Mouse (Mus musculus) spleen, adult 2 months (tissue): ENCODE measurements at regions not wholly inside any gene's neighbourhood (a gene's known extent, or its start where the extent isn't known, plus 50 kb on each side); places are given as distances from the start of the nearest gene placed in this dataset.

Experiments used
- DNase-seq, 2 experiments: peaks; one replicate each; pipeline versions ENCODE4 v3.0.0 to v3.0.0-alpha.2; 2012 to 2021; ENCODE audit warnings: low spot score in 2 of 2, low read depth in 1 of 2
- H3K27ac ChIP-seq: fragments of 200-500 bp; 2 replicates; pipeline ENCODE4 v1.5.1; 2012; ENCODE audit warnings: low read length, inconsistent platforms; ENCODE audit not compliant: insufficient read depth
- H3K27me3 ChIP-seq: fragments of 200-500 bp; 2 replicates; pipeline ENCODE4 v1.6.1; 2012; ENCODE audit warnings: mild to moderate bottlenecking, moderate library complexity, low read length, inconsistent platforms; ENCODE audit not compliant: control insufficient read depth, insufficient read depth
- H3K36me3 ChIP-seq: fragments of 200-500 bp; 2 replicates; pipeline ENCODE4 v1.6.1; 2012; ENCODE audit warnings: mild to moderate bottlenecking, low read length, inconsistent platforms; ENCODE audit not compliant: control insufficient read depth, insufficient read depth
- H3K4me1 ChIP-seq: fragments of 200-500 bp; 2 replicates; pipeline ENCODE4 v1.6.1; 2011; ENCODE audit warnings: inconsistent platforms; ENCODE audit not compliant: control insufficient read depth, insufficient read depth, insufficient read length
- H3K4me3 ChIP-seq: fragments of 200-500 bp; 2 replicates; pipeline ENCODE4 v1.5.1; 2011; ENCODE audit warnings: mild to moderate bottlenecking, inconsistent platforms; ENCODE audit not compliant: insufficient read depth, insufficient read length; ENCODE audit errors: extremely low read depth
- CTCF ChIP-seq: fragments of 200-500 bp; IDR thresholded peaks from 2 replicates; pipeline ENCODE4 v1.5.1; 2011; ENCODE audit warnings: mild to moderate bottlenecking, inconsistent platforms; ENCODE audit not compliant: insufficient read depth, insufficient read length, insufficient replicate concordance; ENCODE audit errors: extremely low read depth
- POLR2A ChIP-seq: fragments of 200-500 bp; IDR thresholded peaks from 2 replicates; pipeline ENCODE4 v1.6.1; 2011; ENCODE audit warnings: low read depth, low read length, inconsistent platforms
- WGBS: fragments of 180-500 bp; shearing (Covaris S2); methylation state at CpG from one replicate; pipeline ENCODE4 v1.1.7; 2018; 5-methylcytosine and 5-hydroxymethylcytosine counted together

GRCm38 (mm10) chr4:56304275-56304674 lies 435.6 kb upstream of the Gm26657 start:
- TF ChIP-seq POLR2A (no peak), CTCF (no peak)
- 16% methylated on average over 2 of the region's 2 CpGs for WGBS
- no peaks in the 10 kb centered on the region for H3K4me1 ChIP-seq
- no peaks in the 10 kb centered on the region for H3K36me3 ChIP-seq
- no peak for DNase-seq
- no peak overlapping the region for H3K27ac ChIP-seq
- no peak overlapping the region for H3K4me3 ChIP-seq
- no peaks in the 10 kb centered on the region for H3K27me3 ChIP-seq

GRCm38 (mm10) chr4:56287980-56288379 lies 451.9 kb upstream of the Gm26657 start:
- TF ChIP-seq CTCF (no peak), POLR2A (no peak)
- H3K4me1 ChIP-seq: no peaks in the 10 kb centered on the region
- H3K27me3 ChIP-seq: no peaks in the 10 kb centered on the region
- H3K27ac ChIP-seq: no peak overlapping the region
- H3K4me3 ChIP-seq: no peak overlapping the region
- WGBS: 89% methylated on average over 2 of the region's 2 CpGs
- DNase-seq: no peak
- H3K36me3 ChIP-seq: no peaks in the 10 kb centered on the region

- 76% methylated on average over 2 of the region's 2 CpGs for WGBS
- no peak overlapping the region for H3K27ac ChIP-seq
- no peaks in the 10 kb centered on the region for H3K4me1 ChIP-seq
- TF ChIP-seq CTCF: no peak
- no peak for TF ChIP-seq POLR2A
- no peak for DNase-seq
- no peak overlapping the region for H3K4me3 ChIP-seq
- no peaks in the 10 kb centered on the region for H3K36me3 ChIP-seq
- H3K27me3 ChIP-seq: no peaks in the 10 kb centered on the region
These were observed 455.4 kb upstream of the Gm26657 start for GRCm38 (mm10) chr4:56284490-56284889.

GRCm38 (mm10) chr4:56275836-56276235 lies 464.0 kb upstream of the Gm26657 start:
- no peak for DNase-seq
- TF ChIP-seq CTCF (no peak), POLR2A (no peak)
- Histone ChIP-seq H3K4me1 (no peaks in the 10 kb centered on the region), H3K27ac (no peak overlapping the region), H3K27me3 (no peaks in the 10 kb centered on the region), H3K4me3 (no peak overlapping the region), H3K36me3 (no peaks in the 10 kb centered on the region)
- 92% methylated on average over 3 of the region's 3 CpGs for WGBS

GRCm38 (mm10) chr4:56271390-56271789 lies 468.5 kb upstream of the Gm26657 start:
- Histone ChIP-seq H3K4me3 (no peak overlapping the region), H3K27me3 (no peaks in the 10 kb centered on the region), H3K36me3 (no peaks in the 10 kb centered on the region), H3K4me1 (no peaks in the 10 kb centered on the region), H3K27ac (no peak overlapping the region)
- TF ChIP-seq CTCF (no peak), POLR2A (no peak)
- no peak for DNase-seq
- 87% methylated on average over 4 of the region's 4 CpGs for WGBS

- H3K36me3 ChIP-seq: no peaks in the 10 kb centered on the region
- no peaks in the 10 kb centered on the region for H3K27me3 ChIP-seq
- H3K4me3 ChIP-seq: no peak overlapping the region
- no peak for TF ChIP-seq CTCF
- TF ChIP-seq POLR2A: no peak
- no peak overlapping the region for H3K27ac ChIP-seq
- 73% methylated on average over 4 of the region's 4 CpGs for WGBS
- H3K4me1 ChIP-seq: no peaks in the 10 kb centered on the region
- DNase-seq: no peak
These were observed 475.2 kb upstream of the Gm26657 start for GRCm38 (mm10) chr4:56264626-56265025.

- DNase-seq: no peak
- Histone ChIP-seq H3K4me3 (no peak overlapping the region), H3K36me3 (no peaks in the 10 kb centered on the region), H3K4me1 (no peaks in the 10 kb centered on the region), H3K27me3 (no peaks in the 10 kb centered on the region), H3K27ac (no peak overlapping the region)
- TF ChIP-seq CTCF (no peak), POLR2A (no peak)
These were observed 476.0 kb upstream of the Gm26657 start for GRCm38 (mm10) chr4:56263822-56264221.
